Mouse (Mus musculus) intestine, embryonic 16.5 days (tissue): ENCODE data around the gene Dyrk1b. TPM values are rescaled to one million over a fixed set of nuclear protein-coding genes. Genes with fewer than 3 reads are reported as not detected.
"Not testable (repeated sequence)": the region's sequence is repeated elsewhere in the genome, so short reads cannot be mapped to it uniquely, and the experiment has no call there.

Source experiments
- ATAC-seq: fragments of 200-750 bp; cut with Nextera tagmentation; 2 replicates; pipeline ENCODE4 v1.8.0; 2017; ENCODE audit warnings: moderate TSS enrichment, moderate library complexity
- H3K27ac ChIP-seq: fragments of 300-500 bp; sonication (generic); 2 replicates; pipeline ENCODE4 v1.5.1; 2014; ENCODE audit warnings: mild to moderate bottlenecking, low read length
- H3K27me3 ChIP-seq: fragments of 300-500 bp; sonication (generic); replicated peaks from 2 replicates; pipeline ENCODE4 v1.6.1; 2014; ENCODE audit warnings: low read length, control low read depth, mixed read lengths; ENCODE audit not compliant: control insufficient read depth, insufficient read depth
- H3K36me3 ChIP-seq: fragments of 300-500 bp; sonication (generic); 2 replicates; pipeline ENCODE4 v1.6.1; 2014; ENCODE audit warnings: low read length, control low read depth; ENCODE audit not compliant: control insufficient read depth, insufficient read depth
- H3K4me1 ChIP-seq: fragments of 300-500 bp; sonication (generic); 2 replicates; pipeline ENCODE4 v1.6.1; 2014; ENCODE audit warnings: low read length, control low read depth, mixed read lengths; ENCODE audit not compliant: control insufficient read depth, insufficient read depth
- H3K4me2 ChIP-seq: fragments of 300-500 bp; sonication (generic); 2 replicates; pipeline ENCODE4 v1.6.1; 2014; ENCODE audit warnings: low read depth, low read length, control low read depth
- H3K4me3 ChIP-seq: fragments of 300-500 bp; sonication (generic); 2 replicates; pipeline ENCODE4 v1.5.1; 2014; ENCODE audit warnings: mild to moderate bottlenecking, low read length
- H3K9ac ChIP-seq: fragments of 300-500 bp; sonication (generic); 2 replicates; pipeline ENCODE4 v1.6.1; 2014; ENCODE audit warnings: low read depth, low read length
- H3K9me3 ChIP-seq: fragments of 300-500 bp; sonication (generic); 2 replicates; pipeline ENCODE4 v1.6.1; 2016; ENCODE audit warnings: low read length, control low read depth; ENCODE audit not compliant: control insufficient read depth
- WGBS: fragments of 180-500 bp; shearing (Covaris S2); extraction: QIAGEN DNeasy Blood & Tissue Kit; methylation state at CpG from one replicate; pipeline ENCODE4 v1.1.7; 2014; 5-methylcytosine and 5-hydroxymethylcytosine counted together
- polyA plus RNA-seq: library from polyadenylated mRNA; unstranded; fragments of >200 nt; fragmentation: Nextera tagmentation; extraction: Ambion mirVana; gene quantifications from 2 replicates; pipeline ENCODE4 v1.2.1, GENCODE M21; 2015

Gene Dyrk1b
- polyA plus RNA-seq, 1 experiment from 2014 or later = 5.0 TPM

DNA sequence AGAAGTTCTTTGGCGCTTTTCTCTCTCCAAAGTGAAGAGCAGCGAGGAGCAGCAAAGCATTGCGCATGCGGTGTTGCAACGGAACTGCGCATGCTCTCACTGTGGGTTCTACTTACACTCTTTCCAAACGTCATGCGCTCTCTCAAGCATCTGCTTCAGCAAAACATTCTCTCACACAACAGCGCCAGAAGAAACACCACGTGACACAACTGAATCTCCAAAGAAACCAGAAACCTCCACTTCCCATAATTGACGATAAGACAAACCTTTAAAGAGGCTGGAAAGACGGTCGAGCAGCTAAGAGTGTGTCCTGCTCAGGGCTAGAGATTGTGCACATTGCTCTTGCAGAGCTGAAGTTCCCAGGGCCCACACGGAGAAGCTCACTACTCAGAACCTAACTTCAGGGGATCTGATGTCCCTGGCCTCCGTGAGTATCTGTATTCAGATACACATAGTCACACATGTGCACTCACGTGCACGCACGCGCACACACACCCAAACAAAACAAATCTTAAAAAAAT, 29.8 kb downstream of the Dyrk1b start:
- peak overlapping the region; percentile 20; the same call in 1 of the 2 replicates for H3K27ac ChIP-seq
- 47% methylated on average over 19 of the region's 19 CpGs for WGBS
- peak; percentile 85 for ATAC-seq

DNA sequence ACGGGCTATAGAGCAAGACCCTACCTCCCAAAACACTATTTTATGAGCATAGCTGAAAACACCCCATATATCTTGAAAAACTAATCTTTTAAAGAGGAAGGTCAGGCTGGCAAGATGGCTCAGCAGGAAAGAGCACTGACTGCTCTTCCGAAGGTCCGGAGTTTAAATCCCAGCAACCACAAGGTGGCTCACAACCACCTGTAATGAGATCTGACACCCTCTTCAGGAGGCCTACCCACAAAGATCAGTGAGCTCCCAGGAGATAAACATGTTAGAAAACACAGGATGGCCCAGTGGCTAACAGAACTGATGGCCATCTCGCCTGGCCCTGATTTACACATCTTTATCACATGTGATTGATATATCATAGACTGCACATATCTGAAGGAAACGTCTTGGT, 31.5 kb downstream of the Dyrk1b start:
- 45% methylated on average over 5 of the region's 5 CpGs for WGBS
- Histone ChIP-seq H3K27me3 (no peaks in the 10 kb centered on the region), H3K9ac (no peak overlapping the region), H3K36me3 (no peaks in the 10 kb centered on the region), H3K9me3 (no peaks in the 10 kb centered on the region), H3K27ac (no peak overlapping the region), H3K4me2 (no peak overlapping the region), H3K4me3 (no peak overlapping the region), H3K4me1 (no peaks in the 10 kb centered on the region)
- no peak for ATAC-seq

More for the DNA sequence above, 29.8 kb downstream of the Dyrk1b start:
- H3K4me2 ChIP-seq = peak overlapping the region; percentile 50
- H3K36me3 ChIP-seq = no peaks in the 10 kb centered on the region
- H3K4me1 ChIP-seq = no peaks in the 10 kb centered on the region
- no peaks in the 10 kb centered on the region for H3K27me3 ChIP-seq
- peak overlapping the region; percentile 58 for H3K9ac ChIP-seq
- H3K4me3 ChIP-seq = peak overlapping the region; percentile 33
- H3K9me3 ChIP-seq = no peaks in the 10 kb centered on the region

DNA sequence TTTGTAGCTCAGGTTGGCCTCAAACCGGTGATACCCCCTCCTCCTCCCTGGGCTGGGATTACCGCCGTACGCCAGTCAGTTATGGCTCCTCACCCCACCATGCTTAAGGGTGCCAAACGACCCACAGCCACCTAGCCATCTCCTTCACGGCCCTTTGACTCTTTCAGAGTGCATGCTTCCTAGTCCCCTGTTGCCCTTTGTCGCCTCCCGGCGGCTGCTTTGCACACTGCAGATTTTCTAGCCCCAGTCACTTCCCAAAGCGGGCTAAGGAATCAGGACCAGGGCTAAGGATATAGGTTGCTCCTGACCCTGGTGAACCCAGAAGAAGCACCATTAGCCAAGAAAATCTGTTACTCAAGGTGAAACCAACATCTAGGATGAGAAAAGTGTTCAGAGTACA, 34.9 kb downstream of the Dyrk1b start:
- Histone ChIP-seq H3K4me3 (no peak overlapping the region), H3K4me1 (no peaks in the 10 kb centered on the region), H3K27ac (no peak overlapping the region), H3K9me3 (no peaks in the 10 kb centered on the region), H3K9ac (no peak overlapping the region), H3K4me2 (no peak overlapping the region), H3K36me3 (no peaks in the 10 kb centered on the region), H3K27me3 (no peaks in the 10 kb centered on the region)
- no peak for ATAC-seq
- WGBS = 38% methylated on average over 10 of the region's 10 CpGs

DNA sequence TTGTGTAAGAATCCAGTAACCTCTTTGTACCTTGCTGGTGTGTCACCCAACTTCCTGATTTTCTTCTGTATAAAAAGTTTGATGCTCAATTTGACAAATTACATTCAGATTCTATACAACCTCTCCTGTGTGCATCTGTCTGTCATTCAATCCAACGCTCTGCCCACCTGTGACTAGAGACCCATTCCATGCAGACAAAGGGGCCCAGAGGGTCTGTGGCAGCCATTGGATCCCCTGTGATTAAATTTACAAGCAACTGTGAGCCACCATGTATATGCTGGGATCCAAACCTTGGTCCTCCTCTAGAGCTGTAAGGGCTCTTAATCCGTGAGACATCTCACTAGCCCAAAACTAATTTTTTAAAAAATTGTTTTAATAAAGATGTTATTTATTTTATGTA, 36.7 kb downstream of the Dyrk1b start:
- H3K36me3 ChIP-seq, ATAC-seq, H3K27me3 ChIP-seq, H3K9ac ChIP-seq, H3K27ac ChIP-seq, H3K9me3 ChIP-seq, H3K4me3 ChIP-seq, H3K4me1 ChIP-seq, H3K4me2 ChIP-seq: not testable (repeated sequence)
- WGBS = 90% methylated on average over 2 of the region's 2 CpGs

DNA sequence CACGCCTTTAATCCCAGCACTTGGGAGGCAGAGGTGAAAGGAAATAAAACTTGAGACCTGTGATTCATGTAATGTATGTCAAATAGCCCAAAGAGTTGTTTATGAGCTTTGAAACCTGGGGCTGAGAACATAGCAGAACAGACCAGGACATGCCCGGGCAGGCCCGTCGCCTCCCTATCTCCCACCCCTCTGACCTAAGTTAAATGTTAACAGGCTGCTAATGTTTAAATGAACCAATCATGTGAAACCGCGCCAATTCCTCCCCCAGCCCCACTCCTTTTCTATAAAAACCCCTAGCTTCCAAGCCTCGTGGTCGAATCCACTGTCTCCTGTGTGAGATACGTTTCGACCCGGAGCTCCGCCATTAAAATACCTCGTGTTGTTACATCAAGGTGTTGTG, 38.5 kb downstream of the Dyrk1b start:
- 88% methylated on average over 9 of the region's 13 CpGs for WGBS
- not testable (repeated sequence) for H3K27me3 ChIP-seq, H3K4me3 ChIP-seq

DNA sequence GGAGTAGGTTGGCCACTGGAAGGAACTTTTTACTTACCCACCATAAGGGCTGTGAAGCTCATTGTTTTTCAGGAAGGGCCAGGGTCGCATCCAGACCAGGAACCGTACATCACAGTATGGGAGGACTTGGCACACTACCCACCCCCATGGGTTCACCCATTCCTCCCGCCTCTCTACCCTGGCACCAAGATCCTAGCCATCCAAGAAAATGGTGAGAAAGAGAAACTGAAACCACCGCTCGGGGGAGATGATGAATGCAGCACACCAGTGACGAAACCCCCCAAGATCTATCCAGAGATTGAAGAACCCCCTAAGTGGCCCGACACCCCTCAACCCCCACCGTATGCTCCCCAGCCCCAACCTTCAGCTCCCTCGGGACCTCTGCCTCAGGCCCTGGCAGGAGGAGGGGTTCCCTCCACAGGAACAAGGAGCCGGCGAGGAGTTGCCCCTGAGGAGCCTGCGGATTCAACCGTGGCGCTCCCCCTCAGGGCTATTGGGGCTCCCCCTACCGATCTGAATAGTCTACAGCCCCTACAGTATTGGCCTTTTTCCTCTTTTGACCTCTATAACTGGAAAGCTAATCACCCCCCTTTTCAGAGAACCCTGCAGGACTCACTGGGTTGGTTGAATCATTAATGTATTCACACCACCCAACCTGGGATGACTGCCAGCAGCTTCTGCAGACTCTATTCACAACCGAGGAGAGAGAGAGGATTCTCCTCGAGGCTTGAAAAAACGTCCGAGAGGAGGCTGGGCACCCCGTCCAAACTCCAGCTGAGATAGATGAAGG, 39.9 kb downstream of the Dyrk1b start:
- H3K27ac ChIP-seq, H3K27me3 ChIP-seq, H3K9ac ChIP-seq, H3K9me3 ChIP-seq, H3K36me3 ChIP-seq, ATAC-seq, H3K4me2 ChIP-seq, H3K4me1 ChIP-seq, H3K4me3 ChIP-seq: not testable (repeated sequence)
- 86% methylated on average over 18 of the region's 20 CpGs for WGBS

More for the DNA sequence above, 38.5 kb downstream of the Dyrk1b start:
- not testable (repeated sequence) for H3K27ac ChIP-seq, H3K36me3 ChIP-seq, H3K9me3 ChIP-seq, ATAC-seq, H3K9ac ChIP-seq, H3K4me2 ChIP-seq, H3K4me1 ChIP-seq

DNA sequence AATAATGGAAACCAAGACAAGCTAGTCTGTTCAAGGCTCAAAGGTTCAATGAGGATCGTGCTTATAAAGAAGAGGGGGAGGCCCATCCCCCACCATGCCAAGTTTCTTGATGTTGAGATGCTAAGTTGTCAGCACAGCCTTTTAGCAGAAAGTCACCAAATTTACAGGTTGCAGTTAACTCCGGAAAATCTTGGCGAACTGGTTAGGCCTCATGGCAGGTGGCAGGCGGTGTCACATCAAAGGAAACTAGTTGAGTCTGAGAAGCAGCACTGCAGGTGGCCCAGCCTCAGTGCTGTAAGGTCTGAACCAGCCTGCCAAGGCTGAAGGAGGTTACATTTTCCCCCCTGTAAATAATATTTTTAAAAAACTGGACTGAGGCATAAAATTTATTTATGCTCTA, 47.6 kb downstream of the Dyrk1b start:
- ATAC-seq, H3K27me3 ChIP-seq: not testable (repeated sequence)

DNA sequence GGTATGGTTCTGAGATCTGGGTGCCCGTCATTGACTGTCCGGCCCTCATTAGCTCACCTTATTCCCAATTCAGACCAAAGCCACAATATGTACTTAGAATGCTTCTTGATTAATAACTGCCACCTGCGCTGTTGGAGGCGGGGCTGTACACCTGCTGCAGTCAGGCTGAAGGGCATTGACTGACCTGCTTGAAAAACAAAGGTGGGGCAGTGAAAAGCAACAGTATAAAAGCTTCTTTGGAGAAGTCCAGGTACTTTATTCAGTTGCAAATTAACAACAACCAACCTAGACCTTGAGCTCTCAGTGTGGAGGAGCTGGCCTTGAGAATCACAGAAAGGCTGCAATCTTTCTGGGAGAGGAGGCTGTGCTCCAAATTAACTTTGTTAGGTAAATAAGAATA, 48.2 kb downstream of the Dyrk1b start:
- not testable (repeated sequence) for H3K4me3 ChIP-seq, H3K4me1 ChIP-seq, H3K27me3 ChIP-seq, H3K36me3 ChIP-seq, H3K4me2 ChIP-seq, ATAC-seq, H3K9ac ChIP-seq, H3K27ac ChIP-seq, H3K9me3 ChIP-seq
- 90% methylated on average over 4 of the region's 4 CpGs for WGBS

More for the DNA sequence above, 47.6 kb downstream of the Dyrk1b start:
- H3K4me2 ChIP-seq, H3K4me1 ChIP-seq, H3K9ac ChIP-seq, H3K4me3 ChIP-seq, H3K36me3 ChIP-seq, H3K9me3 ChIP-seq, H3K27ac ChIP-seq: not testable (repeated sequence)
- WGBS = 77% methylated on average over 4 of the region's 4 CpGs
